Mouse (Mus musculus) forebrain, embryonic 16.5 days (tissue): ENCODE measurements around the gene Zfp58. TPM values are rescaled to one million over a fixed set of nuclear protein-coding genes. Genes with fewer than 3 reads are reported as not detected.
"Not testable (repeated sequence)": the region's sequence is repeated elsewhere in the genome, so short reads cannot be mapped to it uniquely, and the experiment has no call there.

Experiments used
- ATAC-seq: fragments of 200-750 bp; cut with Nextera tagmentation; 2 replicates; pipeline ENCODE4 v1.8.0; 2017; ENCODE audit warnings: mild to moderate bottlenecking, moderate library complexity
- H3K27ac ChIP-seq: fragments of 300-500 bp; sonication (generic); 2 replicates; pipeline ENCODE4 v1.5.1; 2014; ENCODE audit warnings: low read length, control low read depth
- H3K27me3 ChIP-seq: fragments of 300-500 bp; sonication (generic); replicated peaks from 2 replicates; pipeline ENCODE4 v1.6.1; 2014; ENCODE audit warnings: low read length; ENCODE audit not compliant: control insufficient read depth, insufficient read depth
- H3K36me3 ChIP-seq: fragments of 300-500 bp; sonication (generic); 2 replicates; pipeline ENCODE4 v1.6.1; 2014; ENCODE audit not compliant: control insufficient read depth, insufficient read depth
- H3K4me1 ChIP-seq: fragments of 300-500 bp; sonication (generic); replicated peaks from 2 replicates; pipeline ENCODE4 v1.6.1; 2014; ENCODE audit warnings: low read length; ENCODE audit not compliant: control insufficient read depth, insufficient read depth
- H3K4me2 ChIP-seq: fragments of 300-500 bp; sonication (generic); 2 replicates; pipeline ENCODE4 v1.6.1; 2014; ENCODE audit warnings: mild to moderate bottlenecking, low read length, control low read depth
- H3K4me3 ChIP-seq: fragments of 300-500 bp; sonication (generic); replicated peaks from 2 replicates; pipeline ENCODE4 v1.5.1; 2014; ENCODE audit warnings: mild to moderate bottlenecking, low read length, control low read depth
- H3K9ac ChIP-seq: fragments of 300-500 bp; sonication (generic); replicated peaks from 2 replicates; pipeline ENCODE4 v1.6.1; 2014; ENCODE audit warnings: low read depth, low read length, control low read depth
- H3K9me3 ChIP-seq: fragments of 300-500 bp; sonication (generic); 2 replicates; pipeline ENCODE4 v1.6.1; 2016; ENCODE audit warnings: low read length; ENCODE audit not compliant: control insufficient read depth
- WGBS: fragments of 180-500 bp; shearing (Covaris S2); extraction: QIAGEN DNeasy Blood & Tissue Kit; methylation state at CpG from one replicate; pipeline ENCODE4 v1.1.7; 2014; 5-methylcytosine and 5-hydroxymethylcytosine counted together
- polyA plus RNA-seq: library from polyadenylated mRNA; unstranded; fragments of >200 nt; fragmentation: Nextera tagmentation; extraction: Ambion mirVana; gene quantifications from 2 replicates; pipeline ENCODE4 v1.2.1, GENCODE M21; 2015

The Zfp58 gene
- polyA plus RNA-seq, 1 experiment from 2014 or later = 14.8 TPM

GRCm38 (mm10) chr13:67481528-67481927 lies 18.8 kb downstream of the Zfp58 start:
- Histone ChIP-seq H3K4me3 (no peak overlapping the region), H3K9me3 (no peaks in the 10 kb centered on the region), H3K4me1 (peaks cover 11% of the 10 kb centered on the region), H3K9ac (no peak overlapping the region), H3K36me3 (no peaks in the 10 kb centered on the region), H3K27ac (no peak overlapping the region), H3K27me3 (no peaks in the 10 kb centered on the region), H3K4me2 (no peak overlapping the region)
- ATAC-seq = no peak
- 57% methylated on average over 4 of the region's 4 CpGs for WGBS

DNA sequence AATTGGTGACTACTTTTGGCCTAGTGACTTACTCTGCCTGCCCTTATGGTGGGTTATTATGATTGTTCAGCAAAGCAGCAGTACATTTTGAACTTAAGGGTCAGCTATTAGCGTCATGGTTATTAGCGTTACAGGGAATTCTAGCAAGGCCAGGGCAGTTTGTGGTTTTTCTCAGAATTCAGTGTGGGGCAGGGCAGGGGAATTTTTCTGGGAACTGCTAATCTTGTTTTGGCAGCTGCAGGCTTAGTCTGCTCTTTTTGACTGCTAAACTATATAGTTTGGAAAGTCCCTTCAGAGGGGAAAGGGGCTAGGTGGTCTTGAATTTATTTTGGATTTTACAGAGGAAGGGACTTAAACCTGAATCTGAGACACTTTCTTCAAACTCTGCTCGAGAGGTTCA lies 31.1 kb downstream of the Zfp58 start:
- H3K27ac ChIP-seq = no peak overlapping the region
- ATAC-seq = no peak
- H3K4me2 ChIP-seq = no peak overlapping the region
- H3K4me1 ChIP-seq = no peaks in the 10 kb centered on the region
- peaks cover 17% of the 10 kb centered on the region for H3K36me3 ChIP-seq
- no peaks in the 10 kb centered on the region for H3K9me3 ChIP-seq
- WGBS = 93% methylated on average over 3 of the region's 3 CpGs
- H3K27me3 ChIP-seq = no peaks in the 10 kb centered on the region
- H3K4me3 ChIP-seq = no peak overlapping the region
- no peak overlapping the region for H3K9ac ChIP-seq

- not testable (repeated sequence) for H3K4me2 ChIP-seq, ATAC-seq, H3K27ac ChIP-seq, H3K36me3 ChIP-seq, H3K9ac ChIP-seq, H3K4me1 ChIP-seq, H3K4me3 ChIP-seq, H3K9me3 ChIP-seq, H3K27me3 ChIP-seq
- 86% methylated on average over 3 of the region's 5 CpGs for WGBS
Measured at GRCm38 (mm10) chr13:67463506-67464185, 36.7 kb downstream of the Zfp58 start.

GRCm38 (mm10) chr13:67452021-67452309 lies 48.4 kb downstream of the Zfp58 start:
- H3K9me3 ChIP-seq = no peaks in the 10 kb centered on the region
- H3K4me1 ChIP-seq = peaks cover 9% of the 10 kb centered on the region
- H3K27ac ChIP-seq = peak overlapping the region; percentile 14; the same call in 1 of the 2 replicates
- no peaks in the 10 kb centered on the region for H3K27me3 ChIP-seq
- 4% methylated on average over 3 of the region's 3 CpGs for WGBS
- H3K4me2 ChIP-seq = peak overlapping the region; percentile 72
- peak overlapping the region; percentile 40 for H3K9ac ChIP-seq
- peaks cover 3% of the 10 kb centered on the region; the same call in 1 of the 2 replicates for H3K36me3 ChIP-seq
- ATAC-seq = peak; percentile 15; the same call in 1 of the 2 replicates
- H3K4me3 ChIP-seq = peak overlapping the region; percentile 64

GRCm38 (mm10) chr13:67451172-67452020 lies 49.0 kb downstream of the Zfp58 start, which contains the start of gene Zfp874a:
Gene Zfp874a (minus strand): TSS chr13:67451624.
- Histone ChIP-seq H3K4me1 (peaks cover 9% of the 10 kb centered on the region), H3K27me3 (no peaks in the 10 kb centered on the region), H3K4me2 (peak within 1 kb of the TSS; percentile 72), H3K9ac (peak within 1 kb of the TSS; percentile 64), H3K9me3 (no peaks in the 10 kb centered on the region), H3K4me3 (peak within 1 kb of the TSS; percentile 64), H3K36me3 (peaks cover 8% of the 10 kb centered on the region), H3K27ac (peak within 1 kb of the TSS; percentile 14; the same call in 1 of the 2 replicates)
- ATAC-seq = peak; percentile 98
- 1% methylated on average over 20 of the region's 20 CpGs for WGBS

Other genes starting within 250 kb of the Zfp58 start
- 5.8 and 6.4 TPM in 2 replicates for gene Zfp458, start 222.1 kb downstream of the Zfp58 start, polyA plus RNA-seq
- gene Zfp457, start 194.1 kb downstream of the Zfp58 start, polyA plus RNA-seq = 0.86 and 1.9 TPM in 2 replicates
- 1.7 and 2.1 TPM in 2 replicates for gene Zfp595, start 168.0 kb downstream of the Zfp58 start, polyA plus RNA-seq
- not detected in 2 replicates for gene Gm28044, start 140.0 kb downstream of the Zfp58 start, polyA plus RNA-seq
- 0.62 and 0.68 TPM in 2 replicates for gene Zfp953, start 139.9 kb downstream of the Zfp58 start, polyA plus RNA-seq
- gene Gm28041, start 124.8 kb downstream of the Zfp58 start, polyA plus RNA-seq = not detected in 2 replicates
- gene Zfp456, start 124.7 kb downstream of the Zfp58 start, polyA plus RNA-seq = 0.61 and 0.80 TPM in 2 replicates
- gene Zfp429, start 100.7 kb downstream of the Zfp58 start, polyA plus RNA-seq = 4.4 and 5.3 TPM in 2 replicates
- 1.3 and 2.0 TPM in 2 replicates for gene Zfp459, start 79.1 kb downstream of the Zfp58 start, polyA plus RNA-seq
- 9.7 and 11.0 TPM in 2 replicates for gene Zfp874a, start 48.9 kb downstream of the Zfp58 start, polyA plus RNA-seq
- 4.9 and 5.1 TPM in 2 replicates for gene Zfp874b, start 16.3 kb downstream of the Zfp58 start, polyA plus RNA-seq
- gene Gm26965, start 25.6 kb upstream of the Zfp58 start, polyA plus RNA-seq = not detected in 2 replicates
- 42.4 and 45.3 TPM in 2 replicates for gene Zfp87, start 25.6 kb upstream of the Zfp58 start, polyA plus RNA-seq
- gene Zfp748, start 53.3 kb upstream of the Zfp58 start, polyA plus RNA-seq = 16.7 and 19.6 TPM in 2 replicates
- gene Zfp729b, start 109.2 kb upstream of the Zfp58 start, polyA plus RNA-seq = 6.3 and 7.6 TPM in 2 replicates
- gene Gm49345, start 137.2 kb upstream of the Zfp58 start, polyA plus RNA-seq = not detected in 2 replicates
- gene Zfp729a, start 137.2 kb upstream of the Zfp58 start, polyA plus RNA-seq = 5.2 TPM in 2 replicates
- gene Zfp738, start 186.5 kb upstream of the Zfp58 start, polyA plus RNA-seq = 14.8 and 17.2 TPM in 2 replicates
- gene Zfp65, start 228.6 kb upstream of the Zfp58 start, polyA plus RNA-seq = 12.0 and 14.0 TPM in 2 replicates